Mouse (Mus musculus): Measurements from ENCODE around the gene Srl.
"Not testable (repeated sequence)": the region's sequence is repeated elsewhere in the genome, so short reads cannot be mapped to it uniquely, and the experiment has no call there.

Gene Srl

DNA sequence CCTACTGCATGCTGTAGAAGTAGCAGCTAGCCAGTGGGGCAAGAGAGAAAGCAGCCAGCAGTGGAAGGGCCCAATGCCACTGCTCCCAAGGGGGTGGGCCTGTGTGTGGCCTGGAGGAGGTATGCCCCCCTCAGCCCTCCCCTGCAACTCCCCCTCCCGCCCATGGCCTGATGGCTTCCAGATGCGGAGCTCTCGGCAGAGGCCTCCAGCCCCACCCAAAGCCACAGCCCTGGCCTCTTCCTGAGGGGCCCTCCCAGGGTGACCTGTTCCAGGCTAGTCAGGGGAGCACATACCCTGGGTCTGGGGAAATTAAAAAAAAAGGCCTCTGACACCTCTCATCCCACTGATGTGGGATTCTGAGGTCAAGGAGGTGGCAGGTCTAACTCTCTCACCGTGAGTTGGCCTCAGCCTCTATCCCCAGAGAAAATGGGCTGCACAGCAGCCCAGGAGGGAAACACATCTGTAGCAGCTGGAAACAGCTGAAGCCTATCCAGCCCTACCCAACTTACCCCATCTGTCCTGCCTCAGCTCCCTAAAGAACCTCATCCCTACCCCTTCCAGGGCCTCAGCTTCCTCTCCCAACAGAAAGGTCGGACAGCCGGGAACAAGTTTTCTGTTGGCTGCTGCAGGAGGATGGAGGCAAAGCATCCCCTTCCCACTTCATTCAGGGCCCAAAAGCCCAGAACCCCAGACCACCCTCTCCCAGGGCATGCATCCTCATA lies 11.4 kb upstream of the Srl start:
- DNase-seq (ENCODE audit: extremely low spot score, low spot score) = peak; percentile 69

DNA sequence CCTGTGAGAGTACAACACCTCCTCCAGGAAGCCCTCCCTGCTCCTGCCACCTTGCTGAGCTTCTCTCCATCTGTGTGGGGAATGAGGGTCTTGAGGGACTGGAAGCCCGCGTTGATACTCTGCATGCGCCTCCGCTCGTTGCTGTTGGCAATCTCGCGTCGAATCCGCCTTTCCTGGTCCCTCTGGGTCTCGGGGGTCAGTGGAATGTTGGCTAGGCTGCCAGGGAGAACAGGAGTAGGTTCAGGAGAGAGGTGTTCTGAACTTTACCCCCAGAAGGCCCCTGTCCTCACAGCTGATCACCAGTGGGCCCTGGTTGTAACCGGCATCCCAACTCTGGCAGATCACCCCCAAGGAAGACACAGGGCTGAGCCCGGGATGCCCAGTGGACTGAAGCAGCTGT lies 10.3 kb upstream of the Srl start:
- DNase-seq (ENCODE audit: extremely low spot score, low spot score) = no peak

DNA sequence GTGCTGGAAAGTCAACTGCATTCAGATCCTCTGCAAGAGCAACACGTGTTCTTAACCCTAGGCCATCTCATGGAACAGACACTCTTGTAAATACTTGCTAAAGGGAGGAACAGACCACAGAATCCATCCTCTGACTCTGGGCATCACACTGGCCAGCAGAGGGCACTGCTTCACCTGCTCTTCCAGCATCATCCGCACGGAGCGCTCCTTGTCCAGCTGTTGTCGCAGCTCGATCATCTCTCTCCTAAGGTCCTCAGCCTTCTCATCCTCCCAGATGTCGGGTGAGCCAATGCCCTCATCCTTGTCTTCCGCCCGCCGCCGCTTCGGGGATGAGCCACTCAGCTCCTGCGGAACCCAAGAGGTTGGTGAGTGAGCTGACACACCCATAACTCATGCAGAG lies 9.4 kb upstream of the Srl start:
- peak; percentile 73 for DNase-seq (ENCODE audit: extremely low spot score, low spot score)

DNA sequence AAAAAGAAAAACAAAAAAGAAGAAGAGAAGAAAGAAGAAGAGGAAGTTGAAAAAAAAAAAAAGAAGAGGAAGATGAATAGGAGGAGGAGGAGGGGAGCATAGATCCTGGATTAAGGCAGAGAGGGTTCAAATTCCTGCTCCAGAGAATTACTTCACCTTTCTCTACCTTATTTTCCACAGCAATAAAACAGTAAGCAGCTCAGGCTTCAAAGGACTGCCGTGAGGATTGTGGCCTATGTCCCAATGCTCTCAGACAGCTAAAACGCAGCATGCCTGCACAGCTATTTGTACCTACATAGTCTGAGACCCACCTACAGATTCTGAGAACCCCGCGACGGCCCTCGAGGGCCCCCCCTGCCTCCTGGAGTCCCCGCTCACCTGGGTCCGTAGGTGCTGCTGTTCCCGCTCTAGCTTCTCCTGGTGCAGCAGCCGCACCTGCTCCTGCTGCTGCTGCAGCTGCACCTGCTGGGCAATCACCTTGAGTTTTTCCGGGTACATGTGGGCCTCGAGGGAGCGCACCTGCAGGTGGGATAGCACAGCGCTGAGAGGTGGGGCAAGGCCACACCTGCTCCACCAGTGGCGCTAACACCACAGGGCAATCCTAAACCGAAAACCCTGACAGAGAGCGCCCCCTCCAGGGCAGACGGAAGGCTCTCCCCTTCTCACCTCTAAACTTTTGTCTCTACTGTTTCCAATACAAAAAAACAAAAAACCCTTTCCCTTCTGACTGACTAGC lies 7.5 kb upstream of the Srl start:
- DNase-seq (ENCODE audit: extremely low spot score, low spot score) = no peak

DNA sequence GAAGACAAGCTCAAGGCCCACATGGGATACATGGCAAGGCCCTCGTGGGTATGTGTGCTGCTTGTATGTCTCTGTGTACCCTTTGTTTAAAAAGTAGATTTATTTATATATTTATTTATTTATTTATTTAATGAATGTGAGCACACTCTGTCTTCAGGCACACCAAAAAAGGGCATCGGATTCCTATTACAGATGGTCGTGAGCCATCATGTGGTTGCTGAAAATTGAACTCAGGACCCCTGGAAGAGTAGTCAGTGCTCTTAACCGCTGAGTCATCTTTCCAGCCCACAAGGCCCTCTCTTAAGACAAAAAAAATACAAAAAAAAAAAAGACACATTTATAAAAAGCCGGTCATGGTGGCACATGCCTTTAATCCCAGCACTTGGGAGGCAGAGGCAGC lies 6.0 kb upstream of the Srl start:
- DNase-seq (ENCODE audit: extremely low spot score, low spot score) = no peak

DNA sequence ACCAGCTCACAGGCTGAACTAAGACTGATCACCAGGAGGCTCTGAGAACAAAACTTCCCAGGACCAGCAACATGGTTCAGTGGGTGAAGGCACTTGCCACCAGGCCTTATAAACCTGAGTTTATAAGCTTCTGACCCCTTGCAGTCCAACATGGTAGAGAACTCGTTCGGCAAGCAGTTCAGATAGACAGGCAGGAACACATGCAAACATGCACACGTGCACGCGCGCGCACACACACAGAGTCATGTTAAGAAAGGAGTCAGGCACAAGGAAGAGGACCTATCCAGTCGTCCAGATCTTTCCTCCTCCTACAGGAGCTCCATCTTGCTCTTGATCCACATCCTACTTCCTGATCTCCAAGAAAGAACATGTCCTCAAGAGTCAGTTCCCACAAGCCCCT lies 5.2 kb upstream of the Srl start:
- no peak for DNase-seq (ENCODE audit: extremely low spot score, low spot score)

DNA sequence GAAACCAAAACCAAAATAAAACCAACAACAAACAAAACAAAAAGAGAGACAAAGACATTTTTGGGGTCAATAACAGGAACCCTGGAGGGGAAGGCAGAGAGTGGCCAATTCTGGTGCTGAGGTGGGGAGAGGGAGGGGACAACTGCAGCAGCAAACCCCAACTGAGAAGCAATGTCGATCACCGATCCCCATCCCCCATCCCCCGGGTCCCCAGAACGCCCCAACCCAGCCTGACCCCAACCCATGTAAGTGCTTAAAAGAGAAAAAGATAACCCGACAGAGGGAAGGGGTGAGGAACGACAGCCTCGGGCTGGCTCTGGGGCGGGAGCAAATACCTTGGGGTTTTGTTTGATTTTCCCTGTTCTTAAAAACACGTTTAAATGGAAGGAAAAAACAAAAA lies 3.2 kb upstream of the Srl start:
- DNase-seq (ENCODE audit: extremely low spot score, low spot score) = no peak

DNA sequence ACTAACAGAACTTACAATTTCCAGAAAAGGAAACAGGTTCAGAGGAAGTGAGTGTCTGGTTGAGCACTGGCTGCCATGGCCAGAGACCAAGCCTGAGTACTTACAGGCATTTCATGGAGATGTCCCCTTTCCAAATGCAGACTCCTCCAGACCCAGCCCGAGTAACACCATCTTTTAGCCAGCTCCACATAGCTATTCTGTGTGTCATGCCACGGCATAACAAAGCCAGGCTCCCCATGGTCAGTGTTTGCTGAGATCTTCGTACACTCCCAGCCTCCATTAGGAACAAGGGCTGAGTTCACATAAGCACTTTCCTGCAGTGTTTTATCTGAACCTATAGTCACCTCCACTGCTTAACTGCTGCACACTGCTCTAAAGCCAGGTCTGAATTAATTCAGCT lies 1.6 kb upstream of the Srl start:
- DNase-seq (ENCODE audit: extremely low spot score, low spot score) = no peak

DNA sequence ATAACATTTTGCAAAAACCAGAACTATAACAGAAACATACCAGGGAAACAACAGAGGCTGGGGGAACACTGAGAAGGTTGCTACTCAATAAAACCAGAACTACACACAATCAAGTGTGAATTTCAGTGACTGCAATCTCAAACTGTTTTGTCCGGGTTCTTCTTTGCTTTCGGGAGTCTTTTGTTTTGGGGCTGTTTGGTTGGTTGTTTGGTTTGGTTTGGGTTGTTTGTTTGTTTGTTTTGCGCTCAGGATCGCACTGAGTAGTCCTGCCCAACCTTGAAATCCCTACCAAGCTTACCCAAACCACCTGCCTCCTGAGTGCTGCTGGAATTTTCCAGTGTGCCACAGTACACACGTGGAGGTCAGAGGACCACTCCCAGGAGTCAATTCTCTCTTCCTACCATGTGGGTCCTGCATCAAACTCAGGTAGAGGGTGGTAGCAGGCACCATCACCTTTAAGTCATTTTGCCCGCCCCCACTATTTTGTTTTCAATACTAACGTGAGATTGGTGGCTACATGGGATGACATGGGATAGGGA lies 689 bp upstream of the Srl start:
- DNase-seq (ENCODE audit: extremely low spot score, low spot score) = no peak

DNA sequence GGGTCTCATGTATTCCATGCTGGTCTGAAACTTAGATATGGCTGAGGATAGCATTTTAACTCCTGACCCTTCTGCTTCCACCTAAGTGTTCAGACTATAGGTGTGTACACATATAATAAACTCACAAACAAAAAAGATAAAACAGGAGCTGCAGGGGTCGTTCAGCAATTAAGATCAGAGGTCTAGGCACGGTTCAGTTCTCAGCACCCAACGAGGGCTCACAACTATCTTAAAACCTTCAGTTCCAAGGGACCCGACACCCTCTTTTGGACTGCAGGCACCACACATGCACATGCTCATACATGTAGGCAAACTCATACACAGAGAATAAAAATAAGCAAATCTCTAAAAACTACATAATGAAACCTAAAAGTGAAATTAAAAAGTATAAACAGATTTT lies 583 bp downstream of the Srl start:
- DNase-seq (ENCODE audit: extremely low spot score, low spot score) = no peak

DNA sequence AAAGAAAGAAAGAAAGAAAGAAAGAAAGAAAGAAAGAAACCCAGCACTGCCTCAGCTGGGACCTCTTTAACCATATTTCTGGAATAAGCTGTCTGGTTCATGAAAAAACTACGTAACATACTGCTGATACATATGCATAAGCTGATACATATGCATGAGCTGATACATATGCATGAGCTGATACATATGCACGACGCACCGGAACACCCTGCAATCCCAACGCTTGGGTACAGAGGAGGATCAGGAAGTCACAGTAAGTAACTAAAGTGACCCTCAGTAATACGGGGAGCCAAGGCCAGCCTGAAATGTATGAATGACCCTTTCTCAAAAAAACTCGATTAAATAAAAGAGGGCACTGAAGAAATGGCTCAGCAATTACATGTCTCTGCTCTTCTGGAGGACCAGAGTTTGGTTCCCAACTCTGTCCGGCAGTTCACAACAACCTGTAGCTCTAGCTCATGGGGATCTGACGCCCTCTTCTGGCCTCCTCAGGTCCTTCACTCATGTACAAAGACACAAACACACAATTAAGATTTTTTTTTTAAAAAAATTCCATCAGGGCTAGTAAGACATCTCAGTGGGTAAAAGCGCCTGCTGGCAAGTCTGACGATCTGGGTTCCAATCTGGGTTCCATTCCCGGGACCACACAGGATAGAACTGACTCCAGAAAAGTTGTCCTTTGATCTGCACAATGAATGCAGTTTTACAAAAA lies 1.4 kb downstream of the Srl start:
- DNase-seq (ENCODE audit: extremely low spot score, low spot score) = no peak

DNA sequence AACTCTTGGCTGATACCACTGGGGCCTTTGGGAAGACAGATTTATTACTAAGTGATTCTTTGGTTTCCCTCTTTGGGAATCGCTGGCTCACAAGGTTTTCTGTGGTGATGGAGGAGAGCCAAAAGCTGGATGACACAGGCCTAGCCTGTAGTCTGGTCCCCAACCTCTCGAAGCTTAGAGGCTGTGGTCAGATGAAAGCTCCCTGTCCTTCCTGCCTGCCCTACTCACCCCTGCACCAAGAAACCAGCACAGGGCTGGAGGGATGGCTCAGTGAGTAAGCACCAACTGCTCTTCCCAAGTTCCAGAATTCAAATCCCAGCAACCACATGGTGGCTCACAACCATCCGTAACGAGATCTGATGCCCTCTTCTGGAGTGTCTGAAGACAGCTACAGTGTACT lies 2.1 kb downstream of the Srl start:
- DNase-seq (ENCODE audit: extremely low spot score, low spot score) = no peak

DNA sequence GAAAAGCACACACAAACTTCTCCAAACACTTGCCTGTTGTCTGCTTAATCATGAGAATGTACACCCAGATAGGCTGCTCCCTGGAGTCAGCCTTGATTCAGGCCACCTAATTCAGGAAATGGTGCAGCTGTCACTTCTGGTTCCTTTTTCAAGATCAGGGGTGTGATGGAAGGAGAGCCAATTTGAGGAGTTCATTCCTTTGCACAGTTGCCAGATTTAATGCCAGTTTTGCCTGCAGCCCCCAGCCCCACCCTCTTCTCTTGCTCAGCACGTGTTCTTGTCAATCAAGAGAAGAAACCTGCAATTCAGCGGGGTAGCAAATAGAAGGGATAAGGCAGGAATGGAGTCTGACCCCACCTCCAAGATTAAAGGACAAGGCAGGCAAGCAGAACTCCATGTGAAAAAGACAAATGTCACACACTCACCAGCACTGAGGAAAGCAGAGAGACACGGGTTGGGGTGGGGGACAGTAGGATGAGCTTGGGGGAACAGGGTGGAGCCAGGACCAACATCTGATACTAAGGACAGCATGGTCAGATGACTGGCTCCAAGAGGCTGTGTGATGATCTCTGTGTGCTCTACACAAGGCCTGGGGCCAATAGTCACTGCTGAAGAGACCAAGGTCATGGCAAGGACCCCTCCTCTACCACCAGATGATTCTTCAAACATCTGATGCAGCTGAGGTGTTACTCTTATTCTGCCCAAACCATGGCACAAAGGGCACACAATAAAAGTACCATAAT lies 3.8 kb downstream of the Srl start:
- DNase-seq (ENCODE audit: extremely low spot score, low spot score) = no peak

DNA sequence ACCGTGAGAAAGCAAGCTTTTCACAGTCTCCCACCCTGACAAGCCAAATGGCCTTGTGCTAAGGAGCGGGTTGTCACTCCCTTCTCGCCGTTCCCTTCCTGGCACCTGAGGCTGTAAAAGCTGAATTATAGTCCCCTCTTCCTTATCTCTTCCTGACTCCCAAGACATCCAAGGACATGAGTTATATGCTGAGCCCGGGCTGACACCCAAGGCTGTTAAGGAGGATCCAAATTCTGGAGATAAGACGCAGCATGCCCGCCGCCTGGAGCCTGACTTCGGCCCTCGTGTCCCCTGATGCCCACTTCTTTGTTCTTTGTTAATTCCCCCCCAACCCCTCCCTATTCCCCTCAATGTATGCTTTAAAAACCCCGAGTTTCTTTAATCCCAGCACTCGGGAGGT lies 14.2 kb downstream of the Srl start:
- DNase-seq (ENCODE audit: extremely low spot score, low spot score) = not testable (repeated sequence)

DNA sequence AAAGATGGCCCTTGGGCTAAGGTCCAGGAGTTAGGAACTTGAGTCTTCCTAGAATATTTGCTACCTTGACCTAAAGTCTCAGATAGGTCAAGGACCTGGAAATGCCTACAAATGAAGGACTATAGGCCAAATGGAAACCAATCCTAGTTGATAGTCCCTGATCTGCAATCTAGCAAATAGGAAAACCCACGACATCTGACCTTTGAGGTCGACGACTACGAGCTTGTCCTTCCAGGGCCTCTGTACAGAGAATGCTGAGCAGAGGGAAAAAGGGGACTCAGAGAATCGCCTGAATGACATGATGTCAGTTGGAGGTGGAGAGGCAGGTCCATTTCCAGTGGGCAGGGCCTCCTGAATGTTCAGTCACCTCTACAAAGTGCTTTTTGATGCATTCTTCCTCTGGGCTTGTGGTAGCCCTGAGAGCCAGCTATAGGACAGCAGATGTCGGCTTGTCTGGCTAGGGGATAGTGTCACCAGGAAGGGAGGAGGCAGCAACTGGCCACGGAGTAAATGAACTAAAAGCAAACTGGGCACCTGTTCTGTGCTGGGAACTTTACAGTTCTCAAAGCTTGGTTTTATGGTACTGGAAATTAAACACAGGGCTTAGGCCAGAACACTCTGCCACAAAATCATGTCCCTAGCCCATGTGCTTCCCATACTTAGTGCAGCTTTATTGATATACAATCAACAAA lies 18.2 kb downstream of the Srl start:
- no peak for DNase-seq (ENCODE audit: extremely low spot score, low spot score)

DNA sequence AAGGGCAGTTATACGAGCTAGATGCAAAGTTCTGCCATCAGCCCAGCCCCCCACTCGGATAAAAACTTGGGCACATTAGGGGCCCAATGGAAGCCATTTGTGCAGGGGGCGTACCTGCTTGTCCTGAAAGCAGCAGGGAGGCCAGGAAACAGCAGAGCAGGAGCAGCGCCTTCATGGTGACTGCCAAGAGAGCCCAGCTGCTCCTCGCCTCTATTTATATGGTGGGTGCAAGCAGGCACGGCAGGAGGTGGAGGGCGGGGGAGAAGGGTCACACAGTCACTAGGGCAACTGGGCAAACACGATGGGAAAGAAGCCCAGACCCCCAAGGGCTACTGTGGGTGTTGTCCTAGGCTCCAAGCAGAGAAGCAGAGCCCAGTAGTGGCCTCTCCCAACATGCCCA lies 18.7 kb downstream of the Srl start:
- no peak for DNase-seq (ENCODE audit: extremely low spot score, low spot score)

DNA sequence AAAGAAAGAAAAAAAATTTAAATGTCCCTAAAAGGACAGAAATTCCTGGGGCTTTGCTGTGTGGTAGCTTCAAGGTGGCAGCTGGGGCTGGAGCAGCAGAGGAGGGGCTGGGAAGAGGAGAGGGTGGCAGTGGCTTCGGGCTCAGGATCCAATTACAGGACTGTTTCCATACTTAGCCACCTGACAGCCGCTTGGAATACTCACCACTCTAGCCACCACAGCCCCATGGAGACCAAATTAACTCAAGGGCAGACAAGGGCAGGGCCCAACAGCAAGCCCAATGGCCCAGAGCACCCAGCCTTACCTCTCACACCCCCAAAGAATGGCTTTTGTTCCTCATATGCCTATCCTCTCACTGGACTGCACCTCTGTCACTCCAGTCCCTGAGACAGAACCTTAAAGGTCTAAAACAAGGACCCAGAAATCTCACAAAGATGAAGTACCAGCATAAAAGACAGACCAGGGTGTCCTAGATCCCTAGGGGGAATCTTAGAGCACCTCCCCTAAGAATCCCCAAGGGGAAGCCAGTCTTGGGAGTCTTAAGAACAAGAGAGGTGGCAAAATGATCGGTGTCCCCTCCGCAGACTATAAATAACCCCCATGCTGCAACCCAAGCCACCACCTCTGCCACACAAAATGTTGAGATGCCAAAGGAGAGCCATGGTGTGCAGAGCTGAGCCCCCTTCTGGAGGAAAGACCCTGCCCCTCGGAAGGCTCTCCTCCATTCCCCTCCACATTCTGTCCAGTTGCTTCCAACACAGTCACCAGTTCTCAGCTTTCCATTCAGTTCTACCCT lies 19.7 kb downstream of the Srl start:
- no peak for DNase-seq (ENCODE audit: extremely low spot score, low spot score)

DNA sequence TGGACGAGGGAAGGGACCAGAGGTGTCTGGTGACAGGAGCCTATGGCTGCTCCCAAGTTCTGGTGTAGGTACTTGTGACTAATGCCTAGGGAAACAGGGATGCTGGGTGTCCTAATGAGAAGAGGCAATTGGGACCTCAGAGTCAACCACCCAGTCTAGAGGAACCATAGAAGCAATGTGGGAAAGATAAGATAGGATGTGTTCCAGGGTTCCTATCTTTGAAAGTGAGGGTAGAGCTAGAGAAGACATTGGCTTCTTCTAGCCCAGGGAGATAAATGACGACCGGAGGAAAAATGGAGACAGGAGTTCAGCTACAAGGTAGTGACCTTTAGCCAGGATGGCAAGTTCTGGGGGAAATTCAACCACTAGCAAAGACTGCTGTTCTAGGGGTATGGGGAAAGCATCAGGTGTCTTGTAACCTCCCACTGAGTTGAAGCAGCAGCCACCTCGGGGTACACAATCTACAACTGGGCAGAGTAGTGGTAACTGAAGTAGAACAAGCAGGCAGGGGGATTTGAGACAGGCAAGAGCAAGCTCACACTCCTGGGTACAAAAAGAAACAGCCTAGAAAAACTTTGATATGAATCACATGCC lies 20.4 kb downstream of the Srl start:
- DNase-seq (ENCODE audit: extremely low spot score, low spot score) = no peak

DNA sequence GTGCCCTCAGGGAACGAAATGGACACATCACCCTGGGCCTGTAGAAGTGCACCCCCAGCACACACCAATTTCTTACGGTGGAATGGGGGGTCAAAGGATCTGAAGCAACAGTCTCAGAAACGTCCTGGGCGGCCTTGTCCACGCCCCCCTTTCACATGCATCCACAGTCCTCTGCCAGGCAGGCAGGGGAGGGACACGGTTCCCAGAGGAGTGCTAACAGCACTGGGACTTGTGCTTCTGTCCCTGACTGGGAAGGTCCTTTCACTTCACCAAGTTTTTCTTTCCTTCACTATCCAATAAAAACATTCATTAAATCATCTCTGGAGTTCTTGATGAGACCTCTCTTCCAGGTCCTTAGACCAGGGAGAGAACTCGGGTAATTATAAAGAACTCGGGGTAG lies 20.9 kb downstream of the Srl start:
- DNase-seq (ENCODE audit: extremely low spot score, low spot score) = no peak

DNA sequence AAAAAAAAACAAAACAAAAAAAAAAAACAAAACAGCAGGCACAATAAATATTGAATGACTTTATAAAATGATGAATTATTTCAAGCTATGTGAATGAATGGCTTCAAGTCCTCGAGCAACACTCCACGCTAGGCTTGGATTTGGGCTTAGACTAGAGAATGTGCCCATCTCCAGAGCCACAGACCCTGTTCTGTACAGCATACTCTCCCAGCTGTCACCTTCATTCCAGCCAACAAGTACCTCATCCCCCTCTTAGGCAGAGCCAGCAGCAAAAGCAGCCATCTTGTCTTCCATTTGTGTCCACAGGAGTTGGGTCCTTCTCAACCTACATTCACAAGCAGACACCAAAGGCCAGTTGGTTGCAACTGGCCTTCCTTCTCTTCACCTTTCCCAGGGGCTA lies 21.8 kb downstream of the Srl start:
- no peak for DNase-seq (ENCODE audit: extremely low spot score, low spot score)
